Mouse (Mus musculus) central nervous system, embryonic 18 days (tissue): Measurements from ENCODE around the gene Mrps24. TPM values are rescaled to one million over a fixed set of nuclear protein-coding genes. Genes with fewer than 3 reads are reported as not detected.

Source experiments
- polyA plus RNA-seq: library from polyadenylated mRNA; depleted of rRNA; stranded (reverse); fragments of >200 nt; gene quantifications from 2 replicates; pipeline ENCODE4 v1.2.3, GENCODE M21; 2012; rRNA removed

The Mrps24 gene
- 130 and 159 TPM in 2 replicates for polyA plus RNA-seq

DNA sequence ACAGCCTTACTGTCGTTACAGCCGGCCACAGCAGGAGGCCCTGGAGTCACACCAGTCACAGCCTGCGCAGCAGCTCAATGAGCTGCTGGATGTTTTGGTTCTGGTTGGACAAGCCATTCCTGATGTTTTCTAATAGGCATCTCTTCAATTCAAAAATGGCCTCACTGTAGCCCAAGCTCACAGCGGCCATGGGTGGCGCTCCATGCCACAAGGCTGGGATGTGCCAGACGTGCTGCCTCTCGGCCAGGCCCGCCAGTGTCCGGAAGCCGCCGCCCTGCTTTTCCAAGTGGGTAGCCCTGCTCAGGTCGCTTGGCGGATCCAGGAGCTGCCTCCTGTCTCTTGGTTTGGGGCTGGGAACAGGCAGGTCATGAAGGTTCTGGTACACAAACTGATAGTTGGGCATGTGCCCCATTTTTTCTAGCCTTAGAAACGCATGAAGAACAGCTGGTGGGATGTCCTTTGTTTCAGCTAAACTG is at the start of gene Mrps24:
Mrps24 (minus strand) TSS at position 51 of the 476 bp plus-strand sequence.

DNA sequence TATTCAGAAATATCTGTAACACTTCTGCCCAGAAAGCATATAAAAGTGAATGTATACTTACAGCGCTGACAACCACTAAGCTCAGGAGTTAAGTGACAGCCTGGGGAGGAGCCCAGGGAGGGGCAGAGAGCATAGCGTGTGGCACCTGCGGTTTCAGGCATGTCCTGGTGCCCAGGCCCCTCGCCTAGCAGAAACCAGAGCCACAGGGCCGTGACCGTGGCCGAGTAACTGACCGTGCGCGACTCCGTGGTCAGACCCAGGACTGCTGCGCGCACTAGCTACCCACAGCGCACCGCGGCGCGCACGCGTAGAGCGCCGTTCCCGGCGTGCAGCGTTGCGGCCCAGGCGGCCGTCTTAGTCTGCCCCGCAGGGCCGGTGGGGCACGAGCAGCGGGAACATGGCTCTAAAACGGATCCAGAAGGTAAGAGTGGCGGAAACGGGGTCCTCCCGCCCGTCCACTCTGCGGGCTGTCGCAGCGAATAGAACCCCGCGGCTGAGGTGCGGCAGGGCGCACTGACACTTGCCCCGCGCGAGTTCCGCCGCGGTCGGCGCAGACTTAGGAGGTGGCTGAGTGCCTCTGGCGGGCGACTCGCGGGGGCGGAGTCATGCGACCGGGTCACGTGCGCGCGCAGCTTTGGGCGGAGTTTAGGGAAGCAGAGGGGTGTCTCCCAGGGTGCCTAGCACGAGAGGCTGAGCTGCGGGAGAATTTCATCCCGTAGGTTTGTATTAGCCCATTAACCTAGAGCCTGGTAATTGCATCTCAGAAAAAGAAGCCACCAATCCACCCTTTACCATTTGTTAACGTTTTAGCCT is 46.5 kb upstream of the Mrps24 start, which contains the start of gene Urgcp:
Urgcp (minus strand) TSS at position 557 of the 813 bp plus-strand sequence.

Other genes with a start within 250 kb of the Mrps24 start
- 66.1 and 69.4 TPM in 2 replicates for gene Xbp1, start 195.0 kb downstream of the Mrps24 start, polyA plus RNA-seq
- 11.6 and 12.4 TPM in 2 replicates for gene Ccdc117, start 173.5 kb downstream of the Mrps24 start, polyA plus RNA-seq
- 0.04 and 0.05 TPM in 2 replicates for gene Ankrd36, start 146.0 kb downstream of the Mrps24 start, polyA plus RNA-seq
- gene Urgcp, start 46.7 kb upstream of the Mrps24 start, polyA plus RNA-seq: 22.1 and 22.6 TPM in 2 replicates
- gene Dbnl, start 72.8 kb upstream of the Mrps24 start, polyA plus RNA-seq: 111 and 114 TPM in 2 replicates
- gene Pgam2, start 88.1 kb upstream of the Mrps24 start, polyA plus RNA-seq: 1.1 and 12.8 TPM in 2 replicates
- 17.6 and 20.7 TPM in 2 replicates for gene Polm, start 122.3 kb upstream of the Mrps24 start, polyA plus RNA-seq
- 9.1 and 14.3 TPM in 2 replicates for gene Aebp1, start 146.3 kb upstream of the Mrps24 start, polyA plus RNA-seq
- 69.3 and 71.7 TPM in 2 replicates for gene Pold2, start 162.6 kb upstream of the Mrps24 start, polyA plus RNA-seq
- 0.27 TPM in 1 of 2 replicates, not detected in the other for gene Myl7, start 183.1 kb upstream of the Mrps24 start, polyA plus RNA-seq
- 6.3 and 6.9 TPM in 2 replicates for gene Gck, start 234.4 kb upstream of the Mrps24 start, polyA plus RNA-seq
- 91.4 and 98.4 TPM in 2 replicates for gene Ykt6, start 240.0 kb upstream of the Mrps24 start, polyA plus RNA-seq